Comparison of ENCODE assay signal across 24 mouse cellular contexts in the genomic region with DNA sequence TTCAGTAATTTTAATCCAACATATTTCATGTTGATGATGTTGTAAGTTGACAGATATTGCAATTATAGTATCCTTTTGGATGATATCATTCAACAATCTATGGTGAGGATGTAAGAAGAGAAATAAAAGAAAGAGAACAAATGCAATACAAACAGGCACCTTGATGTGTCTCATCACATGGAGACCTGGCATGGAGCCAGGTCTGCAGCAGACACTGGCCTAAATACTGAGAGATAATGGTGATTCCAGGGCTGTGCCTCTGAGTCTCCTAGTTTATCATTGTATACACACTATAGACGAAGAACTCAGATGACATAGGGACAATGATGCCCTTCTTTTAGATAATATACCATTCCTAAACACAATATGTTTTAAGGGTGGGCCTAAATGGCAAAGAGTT.
"Had no signal": no experiment of that assay in that cellular context is flagged by ENCODE, and none has a peak within 500 bp of the region (broad histone marks: within the 10 kb centered on the region; RNA-seq: fewer than 3 reads in every experiment).

No protein-coding gene starts in this region.

- H3K4me3 ChIP-seq: layer of hippocampus, adult 2 months; limb, embryonic 12.5 days; limb, embryonic 15.5 days; liver, embryonic 12.5 days; liver, embryonic 15.5 days; lung, embryonic 15.5 days; megakaryocyte, embryonic 14.5 days; midbrain, embryonic 10.5 days; midbrain, embryonic 13.5 days; neural tube, embryonic 12.5 days; neural tube, embryonic 15.5 days; stomach, embryonic 15.5 days had no signal

- H3K9ac ChIP-seq: limb, embryonic 12.5 days; limb, embryonic 15.5 days; liver, embryonic 12.5 days; liver, embryonic 15.5 days; lung, embryonic 15.5 days; midbrain, embryonic 13.5 days; neural tube, embryonic 12.5 days; neural tube, embryonic 15.5 days; stomach, embryonic 15.5 days had no signal

- H3K36me3 ChIP-seq: limb, embryonic 12.5 days; limb, embryonic 15.5 days; liver, embryonic 12.5 days; liver, embryonic 15.5 days; lung, embryonic 15.5 days; midbrain, embryonic 10.5 days; midbrain, embryonic 13.5 days; neural tube, embryonic 12.5 days; neural tube, embryonic 15.5 days; stomach, embryonic 15.5 days had no signal

- H3K9me3 ChIP-seq: limb, embryonic 12.5 days; limb, embryonic 15.5 days; liver, embryonic 12.5 days; liver, embryonic 15.5 days; lung, embryonic 15.5 days; midbrain, embryonic 10.5 days; midbrain, embryonic 13.5 days; neural tube, embryonic 12.5 days; neural tube, embryonic 15.5 days; stomach, embryonic 15.5 days had no signal

- H3K4me2 ChIP-seq: limb, embryonic 12.5 days; limb, embryonic 15.5 days; liver, embryonic 12.5 days; liver, embryonic 15.5 days; lung, embryonic 15.5 days; midbrain, embryonic 13.5 days; neural tube, embryonic 12.5 days; neural tube, embryonic 15.5 days; stomach, embryonic 15.5 days had no signal

- H3K4me1 ChIP-seq: limb, embryonic 12.5 days; limb, embryonic 15.5 days; liver, embryonic 12.5 days; liver, embryonic 15.5 days; lung, embryonic 15.5 days; megakaryocyte, embryonic 14.5 days; midbrain, embryonic 10.5 days; midbrain, embryonic 13.5 days; neural tube, embryonic 12.5 days; neural tube, embryonic 15.5 days; stomach, embryonic 15.5 days had no signal

- ATAC-seq: intestine, postnatal 0 days; liver, embryonic 12.5 days; midbrain, embryonic 13.5 days had no signal

- H3K27ac ChIP-seq: kidney, postnatal 0 days; layer of hippocampus, adult 2 months; limb, embryonic 12.5 days; limb, embryonic 15.5 days; liver, embryonic 12.5 days; liver, embryonic 15.5 days; lung, embryonic 15.5 days; midbrain, embryonic 10.5 days; midbrain, embryonic 13.5 days; neural tube, embryonic 12.5 days; neural tube, embryonic 15.5 days; stomach, embryonic 15.5 days had no signal

- DNase-seq: kidney, adult 2 months; kidney, postnatal 25 days; layer of hippocampus, adult 9-11 months; lung, adult 18-20 months; lung, postnatal 10 days; lung, postnatal 36 days; right cerebral cortex, adult 18-20 months; right cerebral cortex, postnatal 14 days; right cerebral cortex, postnatal 4 days; thymus, postnatal 25 days had no signal

- H3K27me3 ChIP-seq: limb, embryonic 12.5 days; limb, embryonic 15.5 days; liver, embryonic 12.5 days; liver, embryonic 15.5 days; lung, embryonic 15.5 days; megakaryocyte, embryonic 14.5 days; midbrain, embryonic 13.5 days; neural tube, embryonic 12.5 days; neural tube, embryonic 15.5 days; stomach, embryonic 15.5 days had no signal
